Mouse (Mus musculus) lung, adult 2 months (tissue): ENCODE data around the gene Galk2. TPM values are rescaled to one million over a fixed set of nuclear protein-coding genes. Genes with fewer than 3 reads are reported as not detected.
A peak's percentile ranks its signal among the peaks of the same experiment; 100 is the strongest.

Experiments
- DNase-seq: peaks from one replicate; pipeline ENCODE4 v3.0.0; 2022
- H3K4me1 ChIP-seq: fragments of 200-500 bp; 2 replicates; pipeline ENCODE4 v1.6.1; 2011; ENCODE audit warnings: low read length; ENCODE audit not compliant: control insufficient read depth, insufficient read depth
- H3K4me3 ChIP-seq: fragments of 200-500 bp; replicated peaks from 2 replicates; pipeline ENCODE3; 2011; ENCODE audit warnings: low read depth, mild to moderate bottlenecking, control low read depth, low read length; ENCODE audit errors: extremely low read depth
- CTCF ChIP-seq: fragments of 200-500 bp; IDR thresholded peaks from 2 replicates; pipeline ENCODE4 v1.5.1; 2011; ENCODE audit warnings: mild to moderate bottlenecking, low read length, control low read depth; ENCODE audit not compliant: insufficient read depth
- POLR2A ChIP-seq: fragments of 200-500 bp; IDR thresholded peaks from 2 replicates; pipeline ENCODE4 v1.6.1; 2011; ENCODE audit warnings: low read depth, mild to moderate bottlenecking, control low read depth, low read length, borderline replicate concordance; ENCODE audit errors: extremely low read depth
- WGBS: fragments of 180-500 bp; shearing (Covaris S2); methylation state at CpG from one replicate; pipeline ENCODE4 v1.1.7; 2018; 5-methylcytosine and 5-hydroxymethylcytosine counted together
- polyA plus RNA-seq: library from polyadenylated mRNA; depleted of rRNA; stranded (reverse); fragments of >200 nt; gene quantifications from 2 replicates; pipeline ENCODE4 v1.2.3, GENCODE M21; 2012

Galk2 gene
- polyA plus RNA-seq, 1 experiment = 15.2 TPM

DNA sequence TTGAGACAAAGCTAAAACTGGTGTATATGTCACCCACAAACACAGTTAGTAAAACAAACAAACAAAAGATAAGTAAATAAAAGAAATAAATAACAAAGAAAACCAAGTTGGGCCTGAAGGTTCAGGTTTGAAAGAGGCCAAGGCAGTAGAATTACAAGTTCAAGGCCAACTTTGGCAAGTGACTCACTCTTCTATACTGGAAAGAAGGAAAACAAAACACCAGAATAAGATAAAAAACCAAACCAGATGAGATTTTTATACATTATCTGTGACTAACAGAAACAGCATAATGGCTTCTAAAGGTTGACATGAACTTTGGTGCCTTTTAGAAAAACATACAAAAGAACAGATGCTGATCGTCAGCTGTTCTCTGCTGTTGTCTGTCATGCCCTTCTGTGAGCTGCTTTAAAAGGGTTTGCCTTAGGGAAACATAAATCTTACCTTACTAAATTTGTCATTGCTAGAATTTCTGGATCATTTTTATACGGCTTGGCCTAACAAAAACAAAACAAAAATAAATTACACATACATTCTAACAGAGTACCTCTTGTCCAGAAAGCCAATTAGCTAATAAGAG, 20.1 kb upstream of the Galk2 start:
- TF ChIP-seq CTCF (no peak), POLR2A (no peak)
- no peak overlapping the region for H3K4me3 ChIP-seq
- DNase-seq = no peak
- 81% methylated on average over 2 of the region's 2 CpGs for WGBS
- H3K4me1 ChIP-seq = no peaks in the 10 kb centered on the region

GRCm38 (mm10) chr2:125851237-125851636, 7.7 kb upstream of the Galk2 start:
- no peaks in the 10 kb centered on the region for H3K4me1 ChIP-seq
- DNase-seq = no peak
- WGBS = 71% methylated on average over 2 of the region's 2 CpGs
- TF ChIP-seq CTCF (no peak), POLR2A (no peak)
- H3K4me3 ChIP-seq = no peak overlapping the region

DNA sequence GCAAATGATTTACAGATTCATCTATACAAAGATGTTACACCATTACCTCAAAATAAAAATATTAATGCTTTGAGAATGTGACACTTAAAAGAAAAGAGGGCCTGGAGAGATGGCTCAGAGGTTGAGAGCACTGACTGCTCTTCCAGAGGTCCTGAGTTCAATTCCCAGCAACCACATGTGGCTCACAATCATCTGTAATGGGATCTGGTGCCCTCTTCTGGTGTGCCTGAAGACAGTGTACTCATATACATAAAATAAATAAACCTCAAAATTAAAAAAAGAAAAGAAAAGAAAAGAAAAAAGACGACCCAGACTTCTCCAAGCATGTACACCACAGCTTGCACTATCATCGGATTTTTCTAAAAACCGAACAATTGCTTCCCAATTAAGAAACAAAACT, 1.2 kb upstream of the Galk2 start:
- no peak for TF ChIP-seq POLR2A
- TF ChIP-seq CTCF = no peak
- no peaks in the 10 kb centered on the region for H3K4me1 ChIP-seq
- no peak overlapping the region for H3K4me3 ChIP-seq
- 35% methylated on average over 3 of the region's 3 CpGs for WGBS
- DNase-seq = no peak

DNA sequence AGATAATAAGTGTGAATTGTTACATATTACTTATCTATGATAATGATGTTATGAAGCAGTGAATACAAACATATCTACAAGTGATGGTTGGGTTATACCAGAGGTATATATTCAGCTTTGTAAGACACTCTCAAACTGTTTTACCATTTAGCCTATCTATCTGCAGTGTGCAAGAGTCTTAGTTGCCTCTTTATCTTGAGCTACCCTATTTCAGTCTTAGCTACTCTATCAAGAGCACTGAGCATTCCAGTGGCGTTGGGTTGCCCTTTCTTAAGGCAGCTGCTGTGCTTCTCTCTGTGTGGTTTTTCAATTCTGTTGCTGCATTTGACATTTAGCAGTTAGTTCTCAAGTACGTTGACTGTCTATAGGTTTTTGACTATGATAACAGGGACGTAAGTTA, 4.9 kb downstream of the Galk2 start:
- DNase-seq = no peak
- Histone ChIP-seq H3K4me3 (no peak overlapping the region), H3K4me1 (peaks cover 4% of the 10 kb centered on the region)
- 81% methylated on average over 3 of the region's 3 CpGs for WGBS
- no peak for TF ChIP-seq CTCF
- no peak for TF ChIP-seq POLR2A

DNA sequence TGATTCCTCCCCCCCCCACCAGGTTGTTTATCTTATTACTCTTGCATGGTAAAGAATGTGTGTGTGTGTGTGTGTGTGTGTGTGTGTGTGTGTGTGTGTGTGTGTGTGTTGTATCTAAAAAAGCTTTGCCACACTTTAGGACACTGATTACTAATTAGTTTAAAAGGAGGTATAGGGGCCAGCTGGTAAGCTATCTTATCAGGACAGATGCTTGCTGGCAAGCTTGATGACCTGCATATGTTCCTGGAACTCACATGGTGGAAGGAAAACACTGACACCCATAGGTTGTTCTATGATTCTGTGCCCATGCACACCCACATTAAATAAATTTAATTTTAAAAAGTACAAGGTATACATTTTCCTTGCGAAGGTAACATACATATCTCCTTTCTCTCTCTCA, 5.6 kb downstream of the Galk2 start:
- WGBS = 90% methylated on average over 1 of the region's 1 CpGs
- no peak overlapping the region for H3K4me3 ChIP-seq
- H3K4me1 ChIP-seq = peaks cover 4% of the 10 kb centered on the region
- TF ChIP-seq CTCF (no peak), POLR2A (no peak)
- DNase-seq = no peak

DNA sequence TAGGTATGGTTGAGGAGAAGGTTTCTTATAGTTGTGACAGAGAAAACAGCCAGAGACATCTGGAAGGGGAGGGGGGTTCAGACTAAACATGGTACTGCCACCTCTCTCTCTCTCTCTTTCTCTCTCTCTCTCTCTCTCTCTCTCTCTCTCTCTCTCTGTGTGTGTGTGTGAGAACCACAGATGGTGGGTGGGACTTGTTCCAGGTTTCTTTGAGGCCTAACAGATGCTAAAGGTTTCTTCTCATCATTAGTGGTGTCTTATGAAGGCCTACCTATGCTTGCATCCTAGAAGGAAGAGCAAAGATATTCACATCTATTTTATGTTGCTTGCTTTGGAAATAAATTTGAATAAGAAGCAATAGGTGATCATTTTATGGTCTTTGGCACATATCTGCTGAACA, 6.7 kb downstream of the Galk2 start:
- no peak overlapping the region for H3K4me3 ChIP-seq
- no peak for TF ChIP-seq CTCF
- DNase-seq = no peak
- H3K4me1 ChIP-seq = peaks cover 4% of the 10 kb centered on the region

- peak; percentile 63 for DNase-seq
- Histone ChIP-seq H3K4me1 (peaks cover 4% of the 10 kb centered on the region), H3K4me3 (peak overlapping the region; percentile 87)
- 4% methylated on average over 23 of the region's 23 CpGs for WGBS
- 0 out of 2 replicates have a peak, but pooled peaks have one; percentile 23 for TF ChIP-seq POLR2A
- no peak for TF ChIP-seq CTCF
These were observed 7.3 kb downstream of the Galk2 start for GRCm38 (mm10) chr2:125866058-125866740.

GRCm38 (mm10) chr2:125868301-125868700, 9.4 kb downstream of the Galk2 start:
- TF ChIP-seq CTCF (no peak), POLR2A (no peak)
- H3K4me3 ChIP-seq = no peak overlapping the region
- H3K4me1 ChIP-seq = peaks cover 4% of the 10 kb centered on the region
- DNase-seq = no peak
- WGBS = 82% methylated on average over 3 of the region's 3 CpGs

GRCm38 (mm10) chr2:125870159-125870558, 11.2 kb downstream of the Galk2 start:
- no peak for DNase-seq
- no peak overlapping the region for H3K4me3 ChIP-seq
- peaks cover 4% of the 10 kb centered on the region for H3K4me1 ChIP-seq
- TF ChIP-seq CTCF (no peak), POLR2A (no peak)
- 57% methylated on average over 3 of the region's 3 CpGs for WGBS

GRCm38 (mm10) chr2:125885891-125886576, 27.1 kb downstream of the Galk2 start:
- 47% methylated on average over 4 of the region's 4 CpGs for WGBS
- DNase-seq = no peak
- TF ChIP-seq CTCF = no peak
- TF ChIP-seq POLR2A = no peak
- Histone ChIP-seq H3K4me3 (no peak overlapping the region), H3K4me1 (peaks cover 6% of the 10 kb centered on the region)
